Mouse (Mus musculus) liver, postnatal 0 days (tissue): ENCODE measurements around the gene Olfr15. TPM values are rescaled to one million over a fixed set of nuclear protein-coding genes. Genes with fewer than 3 reads are reported as not detected.
"Not testable (repeated sequence)": the region's sequence is repeated elsewhere in the genome, so short reads cannot be mapped to it uniquely, and the experiment has no call there.

Experiments used
- ATAC-seq: fragments of 200-750 bp; cut with Nextera tagmentation; 2 replicates; pipeline ENCODE4 v1.8.0; 2017; ENCODE audit warnings: mild to moderate bottlenecking, moderate library complexity
- DNase-seq: peaks from one replicate; pipeline ENCODE4 v3.0.0-alpha.2; 2016
- H3K27ac ChIP-seq: fragments of 300-500 bp; sonication (generic); 2 replicates; pipeline ENCODE4 v1.5.1; 2014; ENCODE audit warnings: antibody characterized with exemption, moderate library complexity, mild to moderate bottlenecking, low read depth
- H3K27me3 ChIP-seq: fragments of 300-500 bp; sonication (generic); 2 replicates; pipeline ENCODE4 v1.6.1; 2014; ENCODE audit warnings: low read length, control low read depth, mixed read lengths; ENCODE audit not compliant: insufficient read depth
- H3K36me3 ChIP-seq: fragments of 300-500 bp; sonication (generic); replicated peaks from 2 replicates; pipeline ENCODE4 v1.6.1; 2014; ENCODE audit warnings: mild to moderate bottlenecking, control low read depth, low read length, moderate library complexity, mixed read lengths; ENCODE audit not compliant: insufficient read depth
- H3K4me1 ChIP-seq: fragments of 300-500 bp; sonication (generic); 2 replicates; pipeline ENCODE4 v1.6.1; 2014; ENCODE audit warnings: antibody characterized with exemption, mild to moderate bottlenecking, control low read depth; ENCODE audit not compliant: insufficient read depth
- H3K4me2 ChIP-seq: fragments of 300-500 bp; sonication (generic); 2 replicates; pipeline ENCODE4 v1.6.1; 2014; ENCODE audit warnings: low read depth, mild to moderate bottlenecking, low read length, moderate library complexity, mixed read lengths
- H3K4me3 ChIP-seq: fragments of 300-500 bp; sonication (generic); 2 replicates; pipeline ENCODE4 v1.5.1; 2014; ENCODE audit warnings: low read depth, low read length
- H3K9ac ChIP-seq: fragments of 300-500 bp; sonication (generic); replicated peaks from 2 replicates; pipeline ENCODE4 v1.6.1; 2014; ENCODE audit warnings: mild to moderate bottlenecking, moderate library complexity
- H3K9me3 ChIP-seq: fragments of 300-500 bp; sonication (generic); 2 replicates; pipeline ENCODE4 v1.6.1; 2016; ENCODE audit warnings: mild to moderate bottlenecking, control low read depth, low read length, mixed read lengths
- CTCF ChIP-seq: sonication (generic); IDR thresholded peaks from 2 replicates; pipeline ENCODE4 v1.5.1; 2016; ENCODE audit warnings: antibody characterized with exemption, low read depth
- EP300 ChIP-seq: IDR thresholded peaks from 2 replicates; pipeline ENCODE4 v1.6.1; 2016; ENCODE audit warnings: antibody characterized with exemption, low read depth, mild to moderate bottlenecking
- WGBS: fragments of 180-500 bp; shearing (Covaris S2); extraction: QIAGEN DNeasy Blood & Tissue Kit; methylation state at CpG from one replicate; pipeline ENCODE4 v1.1.7; 2014; ENCODE audit not compliant: insufficient replicate concordance; 5-methylcytosine and 5-hydroxymethylcytosine counted together
- polyA plus RNA-seq: library from polyadenylated mRNA; unstranded; fragments of >200 nt; fragmentation: Nextera tagmentation; extraction: Ambion mirVana; gene quantifications from 2 replicates; pipeline ENCODE4 v1.2.1, GENCODE M21; 2015

The Olfr15 gene
- polyA plus RNA-seq = not detected in 2 replicates

GRCm38 (mm10) chr16:3830588-3831109, at the start of gene Olfr15:
Gene Olfr15 (plus strand): TSS chr16:3830878.
- H3K36me3 ChIP-seq = no peaks in the 10 kb centered on the region
- no peaks in the 10 kb centered on the region for H3K9me3 ChIP-seq
- TF ChIP-seq CTCF (peak; percentile 37; the same call in 1 of the 2 replicates), EP300 (no peak)
- H3K4me1 ChIP-seq = no peaks in the 10 kb centered on the region
- no peak within 1 kb of the TSS for H3K9ac ChIP-seq
- H3K4me3 ChIP-seq = no peak within 1 kb of the TSS
- no peak within 1 kb of the TSS for H3K4me2 ChIP-seq
- DNase-seq (no peak), ATAC-seq (no peak)
- no peaks in the 10 kb centered on the region for H3K27me3 ChIP-seq
- no peak within 1 kb of the TSS for H3K27ac ChIP-seq

- Histone ChIP-seq H3K4me1 (no peaks in the 10 kb centered on the region), H3K27me3 (no peaks in the 10 kb centered on the region), H3K36me3 (no peaks in the 10 kb centered on the region), H3K27ac (no peak overlapping the region), H3K4me2 (no peak overlapping the region), H3K4me3 (no peak overlapping the region), H3K9me3 (no peaks in the 10 kb centered on the region), H3K9ac (no peak overlapping the region)
- TF ChIP-seq EP300 = no peak
- no peak for TF ChIP-seq CTCF
- no peak for DNase-seq
- ATAC-seq = no peak
Measured at GRCm38 (mm10) chr16:3781237-3781636, 49.4 kb upstream of the Olfr15 start.

DNA sequence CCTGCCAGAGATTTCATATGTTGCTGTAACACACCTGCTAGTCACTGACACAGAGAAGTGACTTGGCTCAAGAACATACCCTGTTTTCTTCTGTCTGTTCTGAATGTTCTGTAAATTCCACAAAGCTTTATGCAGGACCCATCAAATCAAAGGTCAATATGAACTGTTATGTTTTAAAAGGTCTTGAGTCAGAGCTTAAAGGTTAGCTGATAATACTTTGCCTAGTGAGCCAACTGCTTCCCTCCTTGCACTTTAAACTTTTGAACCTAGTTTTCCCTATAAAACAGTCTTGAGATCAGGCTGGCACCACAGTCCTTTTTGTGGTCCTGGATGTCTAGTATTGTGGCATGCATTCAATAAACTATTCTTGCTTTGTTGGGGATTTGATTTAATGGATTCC, 42.3 kb upstream of the Olfr15 start:
- ATAC-seq = no peak

GRCm38 (mm10) chr16:3808176-3808575, 22.5 kb upstream of the Olfr15 start:
- Histone ChIP-seq H3K4me2 (no peak overlapping the region), H3K27me3 (no peaks in the 10 kb centered on the region), H3K9ac (no peak overlapping the region), H3K4me1 (no peaks in the 10 kb centered on the region), H3K36me3 (no peaks in the 10 kb centered on the region), H3K27ac (no peak overlapping the region), H3K9me3 (no peaks in the 10 kb centered on the region), H3K4me3 (no peak overlapping the region)
- ATAC-seq (no peak), DNase-seq (no peak)
- TF ChIP-seq EP300 = no peak
- 68% methylated on average over 3 of the region's 3 CpGs for WGBS

More for the DNA sequence above, 42.3 kb upstream of the Olfr15 start:
- Histone ChIP-seq H3K27me3 (no peaks in the 10 kb centered on the region), H3K9ac (no peak overlapping the region), H3K36me3 (no peaks in the 10 kb centered on the region), H3K4me3 (no peak overlapping the region), H3K4me2 (no peak overlapping the region), H3K27ac (no peak overlapping the region), H3K9me3 (no peaks in the 10 kb centered on the region), H3K4me1 (no peaks in the 10 kb centered on the region)
- DNase-seq = no peak
- TF ChIP-seq CTCF (no peak), EP300 (no peak)

- not testable (repeated sequence) for H3K9me3 ChIP-seq, H3K27me3 ChIP-seq, H3K4me2 ChIP-seq, H3K9ac ChIP-seq, H3K4me1 ChIP-seq, H3K36me3 ChIP-seq, ATAC-seq, H3K27ac ChIP-seq, DNase-seq, H3K4me3 ChIP-seq
- WGBS = 60% methylated on average over 6 of the region's 6 CpGs
Measured at GRCm38 (mm10) chr16:3814667-3815066, 16.0 kb upstream of the Olfr15 start.

DNA sequence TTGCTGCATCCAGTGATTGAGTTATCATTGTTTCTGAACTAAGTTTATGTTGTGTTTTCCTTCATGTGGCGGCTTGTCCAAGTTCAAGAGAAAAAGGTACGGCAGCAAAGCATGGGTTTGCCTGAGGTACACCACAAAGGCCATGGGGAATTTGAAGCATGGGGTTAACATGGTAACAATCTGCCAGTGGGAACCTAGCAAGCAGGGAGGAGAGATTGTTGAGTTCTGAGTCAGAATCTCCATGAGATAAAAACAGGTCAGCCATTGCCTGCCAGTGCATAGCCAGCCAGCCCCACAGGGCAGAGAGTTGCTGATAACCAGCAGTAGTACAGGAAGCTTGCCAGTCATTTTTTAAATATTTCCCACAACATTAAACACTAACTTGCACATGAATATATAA, 10.5 kb upstream of the Olfr15 start:
- no peak overlapping the region for H3K4me2 ChIP-seq
- H3K27ac ChIP-seq = no peak overlapping the region
- no peaks in the 10 kb centered on the region for H3K36me3 ChIP-seq
- no peaks in the 10 kb centered on the region for H3K9me3 ChIP-seq
- 83% methylated on average over 2 of the region's 2 CpGs for whole genome bisulfite sequencing
- H3K9ac ChIP-seq = no peak overlapping the region
- no peaks in the 10 kb centered on the region for H3K27me3 ChIP-seq
- no peak overlapping the region for H3K4me3 ChIP-seq
- H3K4me1 ChIP-seq = no peaks in the 10 kb centered on the region
- ATAC-seq (no peak), DNase-seq (no peak)
- TF ChIP-seq CTCF (no peak), EP300 (no peak)

GRCm38 (mm10) chr16:3828021-3828420, 2.7 kb upstream of the Olfr15 start:
- Histone ChIP-seq H3K4me2 (no peak overlapping the region), H3K36me3 (no peaks in the 10 kb centered on the region), H3K4me3 (no peak overlapping the region), H3K27me3 (no peaks in the 10 kb centered on the region), H3K27ac (no peak overlapping the region), H3K4me1 (no peaks in the 10 kb centered on the region), H3K9ac (no peak overlapping the region), H3K9me3 (no peaks in the 10 kb centered on the region)
- no peak for TF ChIP-seq CTCF
- TF ChIP-seq EP300 = no peak
- DNase-seq (no peak), ATAC-seq (peak; percentile 59; the same call in 1 of the 2 replicates)
- WGBS = 48% methylated on average over 3 of the region's 3 CpGs
